Mouse (Mus musculus) midbrain, embryonic 14.5 days (tissue): ENCODE results near the gene Atxn1. TPM values are rescaled to one million over a fixed set of nuclear protein-coding genes. Genes with fewer than 3 reads are reported as not detected.
A peak's percentile ranks its signal among the peaks of the same experiment; 100 is the strongest.

ENCODE experiments used
- ATAC-seq: fragments of 200-750 bp; cut with Nextera tagmentation; 2 replicates; pipeline ENCODE4 v1.8.0; 2017; ENCODE audit warnings: moderate number of reproducible peaks, moderate library complexity; ENCODE audit not compliant: low FRiP score, low TSS enrichment
- DNase-seq: peaks from one replicate; pipeline ENCODE4 v3.0.0-alpha.2; 2015
- H3K27ac ChIP-seq: fragments of 300-500 bp; sonication (generic); replicated peaks from 2 replicates; pipeline ENCODE4 v1.5.1; 2014; ENCODE audit warnings: mild to moderate bottlenecking, low read depth, low read length, moderate library complexity
- H3K27me3 ChIP-seq: fragments of 300-500 bp; sonication (generic); 2 replicates; pipeline ENCODE4 v1.6.1; 2014; ENCODE audit warnings: low read length, control low read depth, mixed read lengths; ENCODE audit not compliant: control insufficient read depth, insufficient read depth
- H3K36me3 ChIP-seq: fragments of 300-500 bp; sonication (generic); 2 replicates; pipeline ENCODE4 v1.6.1; 2014; ENCODE audit warnings: low read length, control low read depth; ENCODE audit not compliant: control insufficient read depth, insufficient read depth
- H3K4me1 ChIP-seq: fragments of 300-500 bp; sonication (generic); 2 replicates; pipeline ENCODE4 v1.6.1; 2014; ENCODE audit warnings: mild to moderate bottlenecking, antibody characterized with exemption, low read length, control low read depth; ENCODE audit not compliant: control insufficient read depth, insufficient read depth
- H3K4me2 ChIP-seq: fragments of 300-500 bp; sonication (generic); 2 replicates; pipeline ENCODE4 v1.6.1; 2014; ENCODE audit warnings: mild to moderate bottlenecking, low read length, moderate library complexity
- H3K4me3 ChIP-seq: fragments of 300-500 bp; sonication (generic); replicated peaks from 2 replicates; pipeline ENCODE4 v1.5.1; 2014; ENCODE audit warnings: low read depth, low read length
- H3K9ac ChIP-seq: fragments of 300-500 bp; sonication (generic); replicated peaks from 2 replicates; pipeline ENCODE4 v1.6.1; 2014; ENCODE audit warnings: mild to moderate bottlenecking, low read length, moderate library complexity
- H3K9me3 ChIP-seq: fragments of 300-500 bp; sonication (generic); 2 replicates; pipeline ENCODE4 v1.6.1; 2016; ENCODE audit warnings: low read length, control low read depth, mixed read lengths; ENCODE audit not compliant: control insufficient read depth
- WGBS: fragments of 180-500 bp; shearing (Covaris S2); extraction: QIAGEN DNeasy Blood & Tissue Kit; methylation state at CpG from one replicate; pipeline ENCODE4 v1.1.7; 2014; 5-methylcytosine and 5-hydroxymethylcytosine counted together
- polyA plus RNA-seq: library from polyadenylated mRNA; unstranded; fragments of >200 nt; fragmentation: Nextera tagmentation; extraction: Ambion mirVana; gene quantifications from 2 replicates; pipeline ENCODE4 v1.2.1, GENCODE M21; 2014

Gene Atxn1
- polyA plus RNA-seq, 1 experiment from 2014 or later, result 7.3 TPM

- DNase-seq (no peak), ATAC-seq (no peak)
- Histone ChIP-seq H3K27me3 (no peaks in the 10 kb centered on the region), H3K4me3 (no peak overlapping the region), H3K4me1 (no peaks in the 10 kb centered on the region), H3K9ac (no peak overlapping the region), H3K27ac (no peak overlapping the region), H3K4me2 (no peak overlapping the region), H3K9me3 (no peaks in the 10 kb centered on the region), H3K36me3 (no peaks in the 10 kb centered on the region)
- WGBS, result 72% methylated on average over 4 of the region's 4 CpGs
Observed at GRCm38 (mm10) chr13:45649197-45649812, 315.5 kb downstream of the Atxn1 start.

- Histone ChIP-seq H3K9me3 (no peaks in the 10 kb centered on the region), H3K36me3 (no peaks in the 10 kb centered on the region), H3K27ac (no peak overlapping the region), H3K4me3 (no peak overlapping the region), H3K4me2 (no peak overlapping the region), H3K9ac (no peak overlapping the region), H3K4me1 (peaks cover 7% of the 10 kb centered on the region; the same call in 1 of the 2 replicates), H3K27me3 (no peaks in the 10 kb centered on the region)
- ATAC-seq (no peak), DNase-seq (peak; percentile 50)
- WGBS, result 76% methylated on average over 6 of the region's 6 CpGs
Observed at GRCm38 (mm10) chr13:45643780-45644395, 320.9 kb downstream of the Atxn1 start.

GRCm38 (mm10) chr13:45642913-45643312 lies 321.9 kb downstream of the Atxn1 start:
- Histone ChIP-seq H3K9me3 (no peaks in the 10 kb centered on the region), H3K27ac (no peak overlapping the region), H3K4me2 (no peak overlapping the region), H3K4me3 (no peak overlapping the region), H3K4me1 (peaks cover 7% of the 10 kb centered on the region; the same call in 1 of the 2 replicates), H3K27me3 (no peaks in the 10 kb centered on the region), H3K9ac (no peak overlapping the region), H3K36me3 (no peaks in the 10 kb centered on the region)
- no peak for ATAC-seq
- WGBS, result 65% methylated on average over 7 of the region's 7 CpGs
- no peak for DNase-seq

- Histone ChIP-seq H3K4me1 (peaks cover 7% of the 10 kb centered on the region; the same call in 1 of the 2 replicates), H3K9me3 (no peaks in the 10 kb centered on the region), H3K4me2 (no peak overlapping the region), H3K9ac (no peak overlapping the region), H3K27ac (no peak overlapping the region), H3K36me3 (no peaks in the 10 kb centered on the region), H3K27me3 (no peaks in the 10 kb centered on the region), H3K4me3 (no peak overlapping the region)
- 61% methylated on average over 5 of the region's 5 CpGs for WGBS
- DNase-seq (no peak), ATAC-seq (no peak)
Observed at GRCm38 (mm10) chr13:45640431-45640830, 324.4 kb downstream of the Atxn1 start.

GRCm38 (mm10) chr13:45638281-45638680 lies 326.5 kb downstream of the Atxn1 start:
- H3K36me3 ChIP-seq, result no peaks in the 10 kb centered on the region
- H3K27ac ChIP-seq, result no peak overlapping the region
- no peak overlapping the region for H3K4me3 ChIP-seq
- WGBS, result 88% methylated on average over 1 of the region's 1 CpGs
- peaks cover 7% of the 10 kb centered on the region; the same call in 1 of the 2 replicates for H3K4me1 ChIP-seq
- no peak overlapping the region for H3K9ac ChIP-seq
- no peak for DNase-seq
- no peak overlapping the region for H3K4me2 ChIP-seq
- no peak for ATAC-seq
- H3K9me3 ChIP-seq, result no peaks in the 10 kb centered on the region
- H3K27me3 ChIP-seq, result no peaks in the 10 kb centered on the region

GRCm38 (mm10) chr13:45637324-45637723 lies 327.5 kb downstream of the Atxn1 start:
- DNase-seq (peak; percentile 69), ATAC-seq (no peak)
- H3K4me3 ChIP-seq, result no peak overlapping the region
- H3K36me3 ChIP-seq, result no peaks in the 10 kb centered on the region
- H3K9ac ChIP-seq, result no peak overlapping the region
- H3K27me3 ChIP-seq, result no peaks in the 10 kb centered on the region
- H3K4me2 ChIP-seq, result no peak overlapping the region
- H3K4me1 ChIP-seq, result no peaks in the 10 kb centered on the region
- H3K9me3 ChIP-seq, result no peaks in the 10 kb centered on the region
- H3K27ac ChIP-seq, result no peak overlapping the region
- 59% methylated on average over 8 of the region's 8 CpGs for WGBS

- 89% methylated on average over 3 of the region's 3 CpGs for WGBS
Observed at GRCm38 (mm10) chr13:45636435-45636834, 328.4 kb downstream of the Atxn1 start.

GRCm38 (mm10) chr13:45633918-45634317 lies 330.9 kb downstream of the Atxn1 start:
- Histone ChIP-seq H3K27ac (no peak overlapping the region), H3K4me3 (no peak overlapping the region), H3K36me3 (no peaks in the 10 kb centered on the region), H3K4me2 (no peak overlapping the region), H3K9ac (no peak overlapping the region), H3K27me3 (no peaks in the 10 kb centered on the region), H3K4me1 (no peaks in the 10 kb centered on the region), H3K9me3 (no peaks in the 10 kb centered on the region)
- ATAC-seq (no peak), DNase-seq (no peak)

More at GRCm38 (mm10) chr13:45636435-45636834, 328.4 kb downstream of the Atxn1 start:
- ATAC-seq (no peak), DNase-seq (no peak)
- Histone ChIP-seq H3K36me3 (no peaks in the 10 kb centered on the region), H3K4me1 (no peaks in the 10 kb centered on the region), H3K27me3 (no peaks in the 10 kb centered on the region), H3K9ac (no peak overlapping the region), H3K9me3 (no peaks in the 10 kb centered on the region), H3K27ac (no peak overlapping the region), H3K4me3 (no peak overlapping the region), H3K4me2 (no peak overlapping the region)

- Histone ChIP-seq H3K36me3 (no peaks in the 10 kb centered on the region), H3K4me3 (no peak overlapping the region), H3K9me3 (no peaks in the 10 kb centered on the region), H3K4me2 (no peak overlapping the region), H3K27me3 (no peaks in the 10 kb centered on the region), H3K4me1 (no peaks in the 10 kb centered on the region), H3K27ac (no peak overlapping the region), H3K9ac (no peak overlapping the region)
- DNase-seq, result peak; percentile 30
- ATAC-seq, result no peak
- WGBS, result 84% methylated on average over 3 of the region's 3 CpGs
Observed at GRCm38 (mm10) chr13:45632133-45632532, 332.7 kb downstream of the Atxn1 start.
